Mouse (Mus musculus) CH12.LX (cell line): ENCODE measurements around the gene Ptprg.

Source experiments
- CHD2 ChIP-seq: IDR thresholded peaks from 2 replicates; pipeline ENCODE4 v1.6.1; 2011; ENCODE audit warnings: low read length, improper control_type of control experiment
- CTCF ChIP-seq, 2 experiments: IDR thresholded peaks in 1 of 2; conservative IDR thresholded peaks in 1 of 2; 2 replicates each; pipeline ENCODE4 v1.5.1; 2011 to 2012; ENCODE audit warnings: low read depth in 2 of 2, low read length in 2 of 2, improper control_type of control experiment in 1 of 2, inconsistent platforms in 1 of 2, mild to moderate bottlenecking in 1 of 2, moderate library complexity in 1 of 2
- E2F4 ChIP-seq: IDR thresholded peaks from 2 replicates; pipeline ENCODE4 v1.6.1; 2011; ENCODE audit warnings: low read depth, low read length, improper control_type of control experiment; ENCODE audit not compliant: insufficient replicate concordance
- ELF1 ChIP-seq: IDR thresholded peaks from 2 replicates; pipeline ENCODE4 v1.6.1; 2014; ENCODE audit warnings: low read depth, mild to moderate bottlenecking, inconsistent platforms, low read length, improper control_type of control experiment
- EP300 ChIP-seq: IDR thresholded peaks from 2 replicates; pipeline ENCODE4 v1.6.1; 2011; ENCODE audit warnings: low read length, improper control_type of control experiment
- MAX ChIP-seq: IDR thresholded peaks from 2 replicates; pipeline ENCODE4 v1.6.1; 2011; ENCODE audit warnings: low read length, improper control_type of control experiment
- POLR2A ChIP-seq: IDR thresholded peaks from 2 replicates; pipeline ENCODE4 v1.6.1; 2011; ENCODE audit warnings: low read depth, mild to moderate bottlenecking, improper control_type of control experiment, low read length
- POLR2AphosphoS2 ChIP-seq: IDR thresholded peaks from 2 replicates; pipeline ENCODE4 v1.6.1; 2011; ENCODE audit warnings: low read depth, low read length, improper control_type of control experiment
- RAD21 ChIP-seq: IDR thresholded peaks from 2 replicates; pipeline ENCODE4 v1.6.1; 2011; ENCODE audit warnings: low read depth, mild to moderate bottlenecking, low read length, improper control_type of control experiment, moderate library complexity
- ZKSCAN1 ChIP-seq: IDR thresholded peaks from 2 replicates; pipeline ENCODE4 v1.6.1; 2012; ENCODE audit warnings: low read depth, inconsistent platforms, low read length, improper control_type of control experiment, borderline replicate concordance
- ZNF384 ChIP-seq: IDR thresholded peaks from 2 replicates; pipeline ENCODE4 v1.6.1; 2012; ENCODE audit warnings: low read depth, low read length, improper control_type of control experiment, inconsistent platforms

- TF ChIP-seq CTCF (conservative IDR thresholded peaks at IDR 0.05 in 1 of 2, IDR thresholded peaks at IDR 0.05 in 1 of 2; ENCODE audit: low read depth in 2 of 2, low read length in 2 of 2), result no peak
- no peak for TF ChIP-seq ZKSCAN1
- TF ChIP-seq RAD21, result no peak
- no peak for TF ChIP-seq E2F4
- no peak for TF ChIP-seq MAX
- TF ChIP-seq EP300, result no peak
- TF ChIP-seq ELF1, result no peak
- no peak for TF ChIP-seq POLR2A
- no peak for TF ChIP-seq ZNF384
- no peak for TF ChIP-seq CHD2
- no peak for TF ChIP-seq POLR2AphosphoS2
These were observed 531.7 kb downstream of the Ptprg start for GRCm38 (mm10) chr14:12085078-12085477.
